In genomic region chr7:112102933-112103332, GRCm38 (mm10) we compare ENCODE assay signal across 31 mouse cellular contexts. TPM values are rescaled to one million over a fixed set of nuclear protein-coding genes. Genes with fewer than 3 reads are reported as not detected.
DNase-seq lines count a peak whose midpoint lies in the region; ATAC-seq and TF ChIP-seq lines count a peak whose summit lies in the region.
"Had no signal": no experiment of that assay in that cellular context is flagged by ENCODE, and none has a peak within 500 bp of the region (broad histone marks: within the 10 kb centered on the region; RNA-seq: fewer than 3 reads in every experiment).

No protein-coding gene starts in this region.

- no peak for TF ChIP-seq CTCF in kidney, postnatal 0 days (IDR thresholded peaks at IDR 0.05; ENCODE audit: low read depth)

- H3K4me2 ChIP-seq in kidney, postnatal 0 days (ENCODE audit: low read length), result no peak overlapping the region
- no peak overlapping the region for H3K4me2 ChIP-seq in kidney, embryonic 14.5 days (replicated peaks; ENCODE audit: low read depth, low read length)
- H3K4me2 ChIP-seq in stomach, embryonic 15.5 days, result no peak overlapping the region
- H3K4me2 ChIP-seq: embryonic facial prominence, embryonic 13.5 days; forebrain, embryonic 12.5 days; forebrain, embryonic 15.5 days; heart, embryonic 11.5 days; hindbrain, embryonic 13.5 days had no signal

- no peaks in the 10 kb centered on the region for H3K4me1 ChIP-seq in kidney, postnatal 0 days (replicated peaks; ENCODE audit: insufficient read depth, low read length)
- H3K4me1 ChIP-seq in kidney, embryonic 14.5 days (ENCODE audit: control insufficient read depth, insufficient read depth, low read length), result no peaks in the 10 kb centered on the region
- H3K4me1 ChIP-seq in stomach, embryonic 15.5 days, result no peaks in the 10 kb centered on the region
- H3K4me1 ChIP-seq: embryonic facial prominence, embryonic 10.5 days; embryonic facial prominence, embryonic 13.5 days; forebrain, embryonic 12.5 days; hindbrain, embryonic 10.5 days; hindbrain, embryonic 13.5 days had no signal

- peaks cover 52% of the 10 kb centered on the region for H3K36me3 ChIP-seq in kidney, postnatal 0 days (ENCODE audit: insufficient read depth, low read length)
- H3K36me3 ChIP-seq in kidney, embryonic 14.5 days (ENCODE audit: control insufficient read depth, insufficient read depth, low read length), result peaks cover 80% of the 10 kb centered on the region
- H3K36me3 ChIP-seq in stomach, embryonic 15.5 days, result peaks cover 28% of the 10 kb centered on the region

- peak; percentile 61 for ATAC-seq in kidney, postnatal 0 days (replicated peaks; ENCODE audit: low FRiP score, low read depth)
- ATAC-seq in kidney, embryonic 14.5 days (ENCODE audit: low FRiP score, low TSS enrichment), result no peak
- ATAC-seq in stomach, embryonic 15.5 days (ENCODE audit: insufficient read depth, low FRiP score, low read depth), result no peak
- ATAC-seq: forebrain, embryonic 15.5 days; hindbrain, embryonic 16.5 days had no signal

- H3K27ac ChIP-seq in kidney, postnatal 0 days, result no peak overlapping the region
- no peak overlapping the region for H3K27ac ChIP-seq in kidney, embryonic 14.5 days (ENCODE audit: low read depth, low read length)
- peak overlapping the region; percentile 22; the same call in 1 of the 2 replicates for H3K27ac ChIP-seq in stomach, embryonic 15.5 days
- H3K27ac ChIP-seq: embryonic facial prominence, embryonic 10.5 days; embryonic facial prominence, embryonic 13.5 days; forebrain, embryonic 12.5 days; forebrain, embryonic 15.5 days; hindbrain, embryonic 10.5 days; hindbrain, embryonic 13.5 days had no signal

- intact Hi-C loops in heart, postnatal 25 days (cut with DNase I), result no loop called here

- H3K9ac ChIP-seq in kidney, postnatal 0 days (ENCODE audit: low read depth, low read length), result no peak overlapping the region
- no peak overlapping the region for H3K9ac ChIP-seq in kidney, embryonic 14.5 days (ENCODE audit: low read depth, low read length)
- no peak overlapping the region for H3K9ac ChIP-seq in stomach, embryonic 15.5 days
- H3K9ac ChIP-seq: embryonic facial prominence, embryonic 13.5 days; forebrain, embryonic 12.5 days; forebrain, embryonic 15.5 days; hindbrain, embryonic 13.5 days had no signal

- H3K27me3 ChIP-seq in kidney, postnatal 0 days (ENCODE audit: insufficient read depth, low read length), result no peaks in the 10 kb centered on the region
- no peaks in the 10 kb centered on the region for H3K27me3 ChIP-seq in kidney, embryonic 14.5 days (ENCODE audit: control insufficient read depth, insufficient read depth, low read length)
- no peaks in the 10 kb centered on the region for H3K27me3 ChIP-seq in stomach, embryonic 15.5 days (replicated peaks)
- H3K27me3 ChIP-seq: CH12.LX; embryonic facial prominence, embryonic 13.5 days; forebrain, embryonic 12.5 days; forebrain, embryonic 15.5 days; hindbrain, embryonic 13.5 days had no signal

- H3K4me3 ChIP-seq in kidney, postnatal 0 days (replicated peaks; ENCODE audit: low read depth, low read length), result no peak overlapping the region
- H3K4me3 ChIP-seq in kidney, embryonic 14.5 days (ENCODE audit: low read length), result no peak overlapping the region
- H3K4me3 ChIP-seq in stomach, embryonic 15.5 days (replicated peaks), result no peak overlapping the region
- H3K4me3 ChIP-seq: embryonic facial prominence, embryonic 10.5 days; embryonic facial prominence, embryonic 13.5 days; erythroblast, embryonic 14.5 days; forebrain, embryonic 12.5 days; forebrain, embryonic 15.5 days; hindbrain, embryonic 10.5 days; hindbrain, embryonic 13.5 days had no signal

- peak; percentile 45 for DNase-seq in heart, adult 11 months
- DNase-seq in heart, postnatal 25 days (ENCODE audit: low spot score), result no peak
- no peak for DNase-seq in kidney, postnatal 0 days (ENCODE audit: low spot score)
- peak; percentile 67 for DNase-seq in 416B (ENCODE audit: low read depth)
- no peak for DNase-seq in Muller cell, postnatal 12 days (ENCODE audit: inconsistent ontology term)
- DNase-seq in frontal cortex, postnatal 25 days (ENCODE audit: low spot score in 2 of 2), result no peak
- DNase-seq: adrenal gland, adult 2 months; adrenal gland, postnatal 14 days; B cell, adult 2 months; cerebellum, adult 11-12 months; cerebellum, adult 8-10 months; cerebellum, postnatal 10 days; cerebellum, postnatal 36 days; embryo, embryonic 11 days; gastrocnemius, postnatal 10 days; gastrocnemius, postnatal 36 days; heart, postnatal 36 days had no signal

- 49% methylated on average over 5 of the region's 5 CpGs for WGBS in kidney, postnatal 0 days
- 59% methylated on average over 5 of the region's 5 CpGs for WGBS in kidney, embryonic 14.5 days
- 73% methylated on average over 5 of the region's 5 CpGs for WGBS in stomach, embryonic 15.5 days

- no peaks in the 10 kb centered on the region for H3K9me3 ChIP-seq in kidney, postnatal 0 days (replicated peaks; ENCODE audit: low read length)
- no peaks in the 10 kb centered on the region for H3K9me3 ChIP-seq in kidney, embryonic 14.5 days (ENCODE audit: control insufficient read depth, low read length)
- no peaks in the 10 kb centered on the region for H3K9me3 ChIP-seq in stomach, embryonic 15.5 days
- H3K9me3 ChIP-seq: embryonic facial prominence, embryonic 10.5 days; embryonic facial prominence, embryonic 13.5 days; forebrain, embryonic 12.5 days; forebrain, embryonic 15.5 days; G1E; hindbrain, embryonic 10.5 days; hindbrain, embryonic 13.5 days had no signal

RNA-seq across cellular contexts. Expression of gene Dkk3, which starts 55.9 kb away (rescaled TPM):
- total RNA-seq in heart, postnatal 25 days (2021), result 10 to 100 TPM; 44.8 to 46.7 TPM
- 23.8 and 26.5 TPM in 2 replicates for polyA plus RNA-seq in kidney, postnatal 0 days (2015; fragmentation: Nextera tagmentation; extraction: Ambion mirVana)
- polyA plus RNA-seq in kidney, embryonic 14.5 days (2014; fragmentation: Nextera tagmentation; extraction: Ambion mirVana), result 9.3 and 14.9 TPM in 2 replicates
- 30.7 and 33.1 TPM in 2 replicates for polyA plus RNA-seq in stomach, embryonic 15.5 days (2015; fragmentation: Nextera tagmentation; extraction: Ambion mirVana)
- total RNA-seq: granulocyte monocyte progenitor cell, adult 5-6 weeks had no signal
- polyA plus RNA-seq: erythroblast, embryonic 14.5 days; G1E had no signal

Comparison
In these comparisons a context has a peak if more than half of its experiments do, and no peak if none do; other contexts are left out.
1. DNase-seq: peak in heart, adult 11 months (single experiment) and 416B (single experiment); none in heart, postnatal 25 days (single experiment), kidney, postnatal 0 days (single experiment), Muller cell, postnatal 12 days (single experiment) and frontal cortex, postnatal 25 days (0 of 2).